Mouse (Mus musculus) mammary gland, adult 2 months (tissue): ENCODE results near the gene Olfr901. TPM values are rescaled to one million over a fixed set of nuclear protein-coding genes. Genes with fewer than 3 reads are reported as not detected.

Experiments
- polyA plus RNA-seq: library from polyadenylated mRNA; depleted of rRNA; stranded (reverse); fragments of >200 nt; gene quantifications from 2 replicates; pipeline ENCODE4 v1.2.3, GENCODE M21; 2012; ENCODE audit warnings: low replicate concordance; rRNA removed

The Olfr901 gene
- polyA plus RNA-seq = not detected in 2 replicates

GRCm38 (mm10) chr9:38429155-38429554, at the start of gene Olfr901:
Olfr901 (plus strand) TSS chr9:38429455.

GRCm38 (mm10) chr9:38401398-38401797, 27.9 kb upstream of the Olfr901 start, which contains the start of gene Olfr147:
Olfr147 (plus strand) TSS chr9:38401698.

GRCm38 (mm10) chr9:38447352-38447751, 18.1 kb downstream of the Olfr901 start, which contains the start of gene Olfr902:
Olfr902 (plus strand) TSS chr9:38447652.

GRCm38 (mm10) chr9:38462844-38463243, 33.6 kb downstream of the Olfr901 start, which contains the start of gene Olfr904:
Olfr904 (plus strand) TSS chr9:38463144.

GRCm38 (mm10) chr9:38470807-38471206, 41.6 kb downstream of the Olfr901 start, which contains the start of gene Olfr905:
Olfr905 (plus strand) TSS chr9:38471107.

Other genes starting within 250 kb of the Olfr901 start
- gene Olfr891, start 248.6 kb upstream of the Olfr901 start, polyA plus RNA-seq = not detected in 2 replicates
- gene Olfr893, start 221.1 kb upstream of the Olfr901 start, polyA plus RNA-seq = not detected in 2 replicates
- not detected in 2 replicates for gene Olfr894, start 211.4 kb upstream of the Olfr901 start, polyA plus RNA-seq
- not detected in 2 replicates for gene Olfr143, start 176.7 kb upstream of the Olfr901 start, polyA plus RNA-seq
- not detected in 2 replicates for gene Olfr895, start 161.6 kb upstream of the Olfr901 start, polyA plus RNA-seq
- not detected in 2 replicates for gene Olfr896-ps1, start 138.3 kb upstream of the Olfr901 start, polyA plus RNA-seq
- gene Olfr25, start 100.4 kb upstream of the Olfr901 start, polyA plus RNA-seq = not detected in 2 replicates
- not detected in 2 replicates for gene Olfr898, start 81.0 kb upstream of the Olfr901 start, polyA plus RNA-seq
- gene Olfr250, start 62.6 kb upstream of the Olfr901 start, polyA plus RNA-seq = not detected in 2 replicates
- not detected in 2 replicates for gene Olfr251, start 52.4 kb upstream of the Olfr901 start, polyA plus RNA-seq
- not detected in 2 replicates for gene Olfr147, start 27.8 kb upstream of the Olfr901 start, polyA plus RNA-seq
- not detected in 2 replicates for gene Olfr902, start 18.2 kb downstream of the Olfr901 start, polyA plus RNA-seq
- not detected in 2 replicates for gene Olfr904, start 33.7 kb downstream of the Olfr901 start, polyA plus RNA-seq
- not detected in 2 replicates for gene Olfr905, start 41.7 kb downstream of the Olfr901 start, polyA plus RNA-seq
- not detected in 2 replicates for gene Olfr906, start 57.6 kb downstream of the Olfr901 start, polyA plus RNA-seq
- not detected in 2 replicates for gene Olfr907, start 66.3 kb downstream of the Olfr901 start, polyA plus RNA-seq
- gene Olfr911-ps1, start 92.1 kb downstream of the Olfr901 start, polyA plus RNA-seq = not detected in 2 replicates
- gene Olfr910, start 108.4 kb downstream of the Olfr901 start, polyA plus RNA-seq = not detected in 2 replicates
- not detected in 2 replicates for gene Olfr912, start 150.7 kb downstream of the Olfr901 start, polyA plus RNA-seq
- not detected in 2 replicates for gene Olfr913, start 163.3 kb downstream of the Olfr901 start, polyA plus RNA-seq
- gene Olfr914, start 175.6 kb downstream of the Olfr901 start, polyA plus RNA-seq = not detected in 2 replicates
- not detected in 2 replicates for gene Olfr916, start 230.4 kb downstream of the Olfr901 start, polyA plus RNA-seq
- gene Olfr917, start 236.4 kb downstream of the Olfr901 start, polyA plus RNA-seq = not detected in 2 replicates
- gene Olfr918, start 245.1 kb downstream of the Olfr901 start, polyA plus RNA-seq = not detected in 2 replicates